Mouse (Mus musculus): Measurements from ENCODE around the gene Pde3a.

- no peak for TF ChIP-seq CTCF (IDR thresholded peaks at IDR 0.05; ENCODE audit: control insufficient read depth, insufficient read depth, insufficient replicate concordance, low read depth, low read length)
- no peak for TF ChIP-seq POLR2A (IDR thresholded peaks at IDR 0.05; ENCODE audit: control insufficient read depth, low read depth, low read length)
Measured at GRCm38 (mm10) chr6:141380927-141381326, 131.9 kb downstream of the Pde3a start.

All from testis, adult 2 months (tissue).